Mouse (Mus musculus) subcutaneous adipose tissue, adult 2 months (tissue): ENCODE measurements around the gene Dpm1. TPM values are rescaled to one million over a fixed set of nuclear protein-coding genes. Genes with fewer than 3 reads are reported as not detected.

ENCODE experiments used
- polyA plus RNA-seq: library from polyadenylated mRNA; depleted of rRNA; stranded (reverse); fragments of >200 nt; gene quantifications from 2 replicates; pipeline ENCODE4 v1.2.3, GENCODE M21; 2012; ENCODE audit warnings: low replicate concordance; rRNA removed

Dpm1 gene
- polyA plus RNA-seq = 25.7 and 32.1 TPM in 2 replicates

GRCm38 (mm10) chr2:168230026-168230728, at the start of gene Dpm1, which contains the start of the genes Gm20716 and Mocs3:
Gene Dpm1, minus strand, starts transcription at chr2:168230591.
Gene Gm20716, minus strand, starts transcription at chr2:168230364.
Gene Mocs3, plus strand, starts transcription at chr2:168230622.

GRCm38 (mm10) chr2:168206725-168207644, 23.4 kb downstream of the Dpm1 start, which contains the start of gene Adnp:
Gene Adnp, minus strand, starts transcription at chr2:168207112.

Other genes starting within 250 kb of the Dpm1 start
- gene Ripor3, start 220.0 kb downstream of the Dpm1 start, polyA plus RNA-seq = 5.6 TPM in 2 replicates
- gene Pard6b, start 149.6 kb downstream of the Dpm1 start, polyA plus RNA-seq = 1.6 and 6.2 TPM in 2 replicates
- gene Adnp, start 23.5 kb downstream of the Dpm1 start, polyA plus RNA-seq = 16.5 and 31.2 TPM in 2 replicates
- 5.2 and 6.1 TPM in 2 replicates for gene Gm20716, start 227 bp downstream of the Dpm1 start, polyA plus RNA-seq
- gene Mocs3, start within 50 bp of the Dpm1 start, polyA plus RNA-seq = 8.6 and 18.9 TPM in 2 replicates
- gene Kcng1, start 51.1 kb upstream of the Dpm1 start, polyA plus RNA-seq = 0.13 and 10.2 TPM in 2 replicates